Mouse (Mus musculus) retina, adult 2 months (tissue): ENCODE data around the gene Stil.
"Not testable (repeated sequence)": the region's sequence is repeated elsewhere in the genome, so short reads cannot be mapped to it uniquely, and the experiment has no call there.

Experiments
- DNase-seq: peaks from one replicate; pipeline ENCODE4 v3.0.0-alpha.2; 2012; ENCODE audit warnings: low read depth, low spot score

Stil gene

GRCm38 (mm10) chr4:114999773-115000428, at the start of gene Stil:
TSS of gene Stil (plus strand) at chr4:115000159.
- DNase-seq: peak; percentile 88

- DNase-seq: no peak
These were observed 46.8 kb upstream of the Stil start for GRCm38 (mm10) chr4:114953172-114953571.

GRCm38 (mm10) chr4:114957403-114957802, 42.6 kb upstream of the Stil start:
- no peak for DNase-seq

- no peak for DNase-seq
These were observed 41.7 kb upstream of the Stil start for GRCm38 (mm10) chr4:114958231-114958630.

GRCm38 (mm10) chr4:114958786-114959185, 41.2 kb upstream of the Stil start:
- no peak for DNase-seq

GRCm38 (mm10) chr4:114959533-114959932, 40.4 kb upstream of the Stil start:
- no peak for DNase-seq

GRCm38 (mm10) chr4:114960881-114961280, 39.1 kb upstream of the Stil start:
- not testable (repeated sequence) for DNase-seq

GRCm38 (mm10) chr4:114970736-114971135, 29.2 kb upstream of the Stil start:
- DNase-seq: no peak

- DNase-seq: no peak
These were observed 26.7 kb upstream of the Stil start for GRCm38 (mm10) chr4:114973229-114973740.

- no peak for DNase-seq
These were observed 17.3 kb upstream of the Stil start for GRCm38 (mm10) chr4:114982619-114983018.

GRCm38 (mm10) chr4:114983020-114983419, 16.9 kb upstream of the Stil start:
- no peak for DNase-seq

- DNase-seq: no peak
These were observed 13.8 kb upstream of the Stil start for GRCm38 (mm10) chr4:114986211-114986590.

GRCm38 (mm10) chr4:114986591-114987432, 13.1 kb upstream of the Stil start, which contains the start of gene Cmpk1:
TSS of gene Cmpk1 (minus strand) at chr4:114987241.
- peak; percentile 62 for DNase-seq

- no peak for DNase-seq
These were observed 5.7 kb upstream of the Stil start for GRCm38 (mm10) chr4:114994218-114994617.

GRCm38 (mm10) chr4:114997051-114997450, 2.9 kb upstream of the Stil start:
- no peak for DNase-seq

- no peak for DNase-seq
These were observed 550 bp upstream of the Stil start for GRCm38 (mm10) chr4:114999445-114999772.

GRCm38 (mm10) chr4:115000429-115000795, 453 bp downstream of the Stil start:
- no peak for DNase-seq

- no peak for DNase-seq
These were observed 14.3 kb downstream of the Stil start for GRCm38 (mm10) chr4:115014276-115014675.

GRCm38 (mm10) chr4:115019997-115020396, 20.0 kb downstream of the Stil start:
- DNase-seq: no peak

GRCm38 (mm10) chr4:115035043-115035442, 35.1 kb downstream of the Stil start:
- DNase-seq: no peak

GRCm38 (mm10) chr4:115038242-115038641, 38.3 kb downstream of the Stil start:
- no peak for DNase-seq

GRCm38 (mm10) chr4:115045621-115046020, 45.7 kb downstream of the Stil start:
- DNase-seq: no peak

GRCm38 (mm10) chr4:115047750-115048149, 47.8 kb downstream of the Stil start:
- DNase-seq: no peak
